Mouse (Mus musculus) granulocyte monocyte progenitor cell, adult 5-6 weeks (primary cell): Measurements from ENCODE around the gene Ift46. TPM values are rescaled to one million over a fixed set of nuclear protein-coding genes. Genes with fewer than 3 reads are reported as not detected.

Experiments used
- ATAC-seq: replicated peaks from 2 replicates; pipeline ENCODE4 v1.8.0; 2016; ENCODE audit warnings: mild to moderate bottlenecking, moderate TSS enrichment, inconsistent platforms; ENCODE audit not compliant: poor library complexity, severe bottlenecking
- total RNA-seq, 2 experiments: library from RNA; stranded (forward) in 1 of 2; stranded (reverse) in 1 of 2; fragments of 200-712, 200-1000 nt in 1 of 2; fragments of >200 nt in 1 of 2; fragmentation: Nextera tagmentation in 1 of 2; gene quantifications; 2 replicates each; pipeline ENCODE4 v1.2.3; 2014 to 2017

Gene Ift46
- total RNA-seq, 2 experiments from 2014 or later = 19.8 to 32.7 TPM

DNA sequence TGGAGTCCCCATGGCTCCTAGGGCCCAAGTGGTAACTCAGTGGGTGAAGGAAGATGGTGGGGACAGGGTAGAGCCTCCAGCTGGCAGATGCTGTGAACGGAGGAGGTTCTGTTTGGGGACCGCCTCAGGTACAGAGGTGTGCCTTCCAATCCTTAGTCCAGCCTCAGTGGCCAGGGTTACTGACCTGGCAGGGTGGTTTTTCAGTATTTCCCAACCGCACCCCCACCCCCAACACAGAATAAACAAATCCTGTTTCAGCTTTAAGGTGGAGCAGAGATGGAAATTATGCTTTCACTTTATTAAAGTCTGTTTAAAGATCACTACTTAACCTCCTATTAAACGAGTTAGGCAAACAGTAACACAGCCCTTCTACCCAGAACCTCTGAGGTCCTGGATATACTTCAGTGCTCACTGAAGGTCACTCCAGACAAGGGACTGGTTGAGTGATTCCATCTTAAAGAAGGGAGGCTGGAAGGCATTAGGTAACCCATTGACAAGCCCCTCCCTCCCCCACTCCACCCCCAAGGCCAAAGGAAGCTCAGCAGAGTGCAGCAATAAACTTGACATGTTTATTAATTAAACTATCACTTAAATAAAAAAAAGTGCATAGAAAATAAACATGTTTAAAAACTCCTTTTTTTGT, 35.2 kb downstream of the Ift46 start, which contains the start of gene Ttc36:
TSS of gene Ttc36 (minus strand) at position 265 of the 643 bp plus-strand sequence.
- no peak for ATAC-seq

DNA sequence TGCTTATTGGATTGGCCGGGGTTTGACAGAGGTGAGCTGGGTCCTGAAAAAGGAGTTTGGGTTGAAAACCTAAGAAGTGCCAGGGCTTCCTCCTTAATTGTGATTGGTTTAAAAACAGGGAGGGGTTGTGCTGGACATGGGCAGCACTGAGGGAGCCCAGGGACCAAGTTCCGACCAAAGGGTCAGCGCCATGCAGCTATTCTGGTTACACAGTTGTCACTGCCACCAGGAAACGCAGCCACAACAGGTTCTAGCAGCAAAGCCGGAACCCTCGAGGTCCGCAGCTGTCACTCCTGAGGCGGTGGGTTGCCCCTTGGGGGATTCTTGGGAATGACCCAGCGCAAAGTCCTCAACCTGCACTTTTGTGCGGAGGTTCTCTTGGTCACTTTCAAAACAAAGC, 37.0 kb downstream of the Ift46 start:
- no peak for ATAC-seq

DNA sequence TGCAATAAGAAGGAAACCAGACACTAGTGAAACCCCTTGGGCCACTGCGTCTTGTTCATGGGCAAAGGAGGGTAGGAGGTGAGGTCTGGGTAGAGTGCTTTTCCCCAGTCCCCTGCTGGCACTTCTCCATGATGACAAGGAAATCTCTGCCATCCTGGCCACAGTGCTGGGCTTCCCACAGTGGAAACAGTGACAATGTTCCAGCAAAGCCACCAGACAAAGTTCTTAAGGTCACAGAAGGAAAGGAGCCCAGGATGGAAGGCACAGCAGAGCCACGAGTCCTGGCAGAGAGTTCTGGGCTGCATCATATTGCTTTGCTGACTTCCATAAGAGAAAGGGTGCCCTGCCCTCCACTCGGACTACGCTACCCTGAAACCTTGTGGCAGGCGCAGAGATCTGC, 37.8 kb downstream of the Ift46 start:
- no peak for ATAC-seq

DNA sequence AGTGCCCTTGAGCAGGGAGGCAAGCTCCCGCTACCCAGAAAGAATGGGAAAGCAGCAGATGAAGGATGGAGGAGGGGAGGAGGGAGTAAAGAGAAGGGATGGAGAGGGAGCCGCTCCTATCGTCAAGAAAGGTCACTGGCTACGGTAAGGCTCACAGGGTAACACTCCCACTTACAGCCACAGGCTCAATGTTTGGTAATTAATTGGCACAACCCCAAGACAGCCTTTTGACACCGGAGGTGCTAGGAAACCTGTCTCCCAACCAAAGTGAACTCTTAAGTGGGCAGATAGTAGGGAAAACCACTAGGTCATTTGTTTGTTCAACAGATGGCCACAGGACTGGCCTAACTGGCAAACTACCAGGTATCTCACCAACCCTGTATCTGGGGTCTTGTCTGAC, 39.4 kb downstream of the Ift46 start:
- no peak for ATAC-seq

DNA sequence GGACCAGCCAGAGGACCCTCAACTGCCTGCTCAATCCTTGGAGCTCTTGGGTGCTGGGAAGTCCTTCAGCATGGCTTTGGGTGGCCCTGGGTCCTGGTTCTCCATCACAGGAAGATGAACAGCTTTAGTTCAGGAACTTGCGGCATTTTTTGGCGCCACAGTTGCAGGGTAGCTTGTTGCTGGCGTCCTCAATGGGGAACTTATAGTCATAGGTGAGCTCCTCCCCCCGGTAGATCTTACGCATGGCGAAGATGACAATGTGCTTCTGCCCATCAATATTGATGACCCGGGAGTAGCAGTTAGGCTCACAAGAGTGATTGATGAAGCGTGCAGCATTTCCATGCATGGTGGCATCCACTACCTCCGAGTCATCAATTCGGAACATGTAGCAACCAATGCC, 40.1 kb downstream of the Ift46 start:
- ATAC-seq = no peak

DNA sequence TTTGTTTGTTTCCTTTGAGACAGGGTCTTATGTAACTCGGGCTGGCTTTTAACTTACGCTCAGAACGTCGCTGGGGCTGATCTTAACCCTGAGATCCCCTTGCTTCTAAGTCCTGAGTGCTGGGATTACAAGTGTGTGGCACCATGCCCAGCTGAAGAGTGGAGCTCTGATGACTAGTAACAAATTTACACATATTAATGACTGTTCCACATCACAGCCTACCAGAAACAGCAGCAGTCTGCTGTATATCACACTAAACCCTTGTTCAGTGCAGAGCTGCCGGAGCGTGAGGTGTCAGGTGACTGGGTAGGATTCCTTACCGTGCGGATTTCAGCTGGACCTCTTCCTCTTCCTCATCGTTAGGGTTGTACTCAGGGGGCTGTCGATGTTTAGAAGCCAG, 42.6 kb downstream of the Ift46 start:
- ATAC-seq = no peak

DNA sequence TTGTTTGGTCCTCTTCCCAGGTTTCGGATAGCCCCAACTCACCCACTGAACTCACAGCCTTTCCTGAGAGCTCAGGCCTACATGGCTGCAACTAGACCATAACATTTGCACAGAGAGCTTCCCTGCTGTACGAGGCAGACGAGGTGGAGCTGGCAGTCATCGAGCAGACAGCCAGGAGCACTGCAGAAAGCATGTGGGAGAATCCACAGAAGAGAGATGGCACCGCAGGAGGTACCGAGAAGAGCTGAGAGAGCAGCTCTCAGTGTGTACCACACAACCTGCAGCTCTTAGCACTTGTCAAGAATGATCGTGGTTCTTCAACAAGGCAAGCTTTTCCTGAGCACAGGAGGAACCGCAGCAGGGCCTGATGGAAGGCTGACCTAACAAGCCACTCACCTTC, 46.5 kb downstream of the Ift46 start:
- no peak for ATAC-seq

DNA sequence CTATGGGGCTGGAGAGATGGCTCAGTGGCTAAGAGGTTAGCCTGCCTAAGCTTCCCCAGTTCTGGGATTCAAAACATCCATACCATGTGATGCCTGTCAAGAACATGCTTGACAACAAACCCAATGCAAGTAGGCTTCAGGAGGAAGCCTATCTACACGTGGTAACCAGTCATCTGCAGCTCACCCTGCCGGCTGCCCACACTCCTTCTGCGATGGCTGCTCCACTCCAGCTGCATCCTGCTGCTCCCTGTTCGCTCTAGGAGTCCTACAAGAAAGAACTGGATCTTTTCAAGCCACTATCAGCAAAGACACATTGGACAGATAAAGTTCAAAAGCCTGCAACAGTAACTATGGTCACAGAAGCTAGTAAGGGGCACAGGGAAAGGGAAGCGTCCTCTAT, 49.8 kb downstream of the Ift46 start:
- no peak for ATAC-seq

DNA sequence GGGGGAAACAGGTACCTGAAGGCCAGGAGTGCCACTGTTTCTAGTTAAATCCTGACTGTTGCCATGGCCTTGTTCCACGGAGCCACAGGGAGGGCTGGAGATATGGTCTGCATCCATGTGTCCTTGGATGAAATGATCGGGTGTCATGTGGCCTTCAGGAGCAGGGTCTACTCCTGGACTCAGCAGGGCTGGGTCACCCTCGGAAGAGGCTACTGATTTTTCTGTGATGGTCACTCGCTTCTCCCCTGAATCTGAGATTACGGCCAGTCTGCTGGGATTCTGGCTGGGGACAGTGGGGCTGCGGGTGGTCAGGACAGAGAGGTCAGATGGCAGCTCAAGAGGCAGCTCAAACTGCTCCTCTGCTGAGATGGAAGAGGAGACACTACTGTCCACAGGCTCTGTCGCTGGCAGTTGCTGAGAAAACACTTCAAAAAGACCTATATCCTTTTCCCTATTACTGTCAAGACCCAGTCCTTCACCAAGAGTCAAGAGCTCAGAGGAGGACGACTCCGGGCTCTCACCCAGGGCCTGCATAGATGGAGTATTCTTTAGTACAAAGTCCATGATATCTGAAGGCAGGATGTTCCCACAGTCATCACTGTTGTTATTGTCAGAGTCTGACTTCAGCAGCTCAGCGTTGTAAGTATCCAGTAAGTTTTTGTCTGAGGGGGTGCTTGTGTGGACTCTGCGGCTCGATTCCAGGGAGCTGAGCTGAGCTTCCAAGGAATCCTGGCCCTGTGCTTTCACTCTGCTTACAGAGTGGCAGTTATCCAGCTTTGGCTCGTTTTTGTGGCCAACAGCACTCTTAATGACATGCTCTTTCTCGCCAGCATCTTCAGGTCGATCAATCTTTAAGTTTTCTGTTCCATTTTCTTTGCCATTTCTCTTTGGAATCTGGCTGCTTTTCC, 52.5 kb downstream of the Ift46 start:
- ATAC-seq = no peak

DNA sequence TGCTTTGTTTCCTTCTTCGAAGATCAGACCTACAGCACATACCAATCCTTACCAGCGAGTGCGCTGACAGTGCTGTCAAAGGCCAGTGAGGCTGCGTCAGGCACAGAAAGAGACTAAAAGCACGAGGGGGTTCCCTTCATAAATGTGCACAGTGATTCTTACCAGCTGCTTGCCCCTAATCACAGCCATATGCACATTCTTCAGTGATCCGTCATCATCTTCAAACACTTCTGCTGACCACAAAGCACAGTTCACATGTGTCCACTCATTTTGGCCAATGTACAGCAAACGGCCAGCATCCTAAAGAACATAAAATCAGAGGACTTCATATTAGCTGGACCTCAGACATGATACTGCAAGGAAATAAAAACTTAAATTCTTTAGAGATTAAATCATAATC, 59.0 kb downstream of the Ift46 start:
- no peak for ATAC-seq

DNA sequence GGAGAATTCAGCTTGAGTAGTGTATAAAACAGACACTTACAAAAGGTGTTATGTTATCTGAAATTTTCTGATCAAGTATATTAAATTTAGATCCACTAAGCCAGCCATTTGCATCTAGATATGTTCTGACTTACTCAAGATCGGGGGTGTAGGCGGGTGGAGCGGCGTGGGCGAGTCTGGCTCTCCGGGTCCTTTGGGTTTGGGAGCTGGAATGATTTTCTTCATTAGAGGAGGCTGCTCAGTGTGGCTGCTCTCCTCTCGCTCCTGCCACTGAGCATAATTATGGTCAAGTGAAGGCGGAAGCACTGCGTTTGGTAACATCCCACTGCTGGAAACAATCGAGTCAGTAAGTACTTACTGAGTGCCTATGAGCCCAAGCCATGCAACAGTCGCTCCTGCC, 61.2 kb downstream of the Ift46 start:
- no peak for ATAC-seq

DNA sequence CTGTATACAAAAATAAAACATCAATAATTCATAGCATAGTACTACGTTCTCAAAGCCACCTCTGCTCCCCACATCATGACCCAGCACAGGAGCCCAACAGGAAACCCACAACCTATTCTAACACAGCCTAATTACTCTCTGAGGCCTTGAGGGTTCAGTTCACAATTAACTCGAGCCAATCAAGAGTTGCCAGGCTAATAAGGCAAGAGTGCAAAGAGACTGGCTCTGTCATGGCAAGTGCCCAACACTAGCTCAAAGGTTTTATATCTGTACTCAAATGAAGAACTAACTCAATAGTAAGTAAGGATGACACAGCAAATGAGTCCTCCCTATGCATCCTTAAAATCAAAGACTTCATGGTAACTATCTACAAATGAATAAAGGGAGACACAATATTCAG, 62.8 kb downstream of the Ift46 start:
- ATAC-seq = no peak

DNA sequence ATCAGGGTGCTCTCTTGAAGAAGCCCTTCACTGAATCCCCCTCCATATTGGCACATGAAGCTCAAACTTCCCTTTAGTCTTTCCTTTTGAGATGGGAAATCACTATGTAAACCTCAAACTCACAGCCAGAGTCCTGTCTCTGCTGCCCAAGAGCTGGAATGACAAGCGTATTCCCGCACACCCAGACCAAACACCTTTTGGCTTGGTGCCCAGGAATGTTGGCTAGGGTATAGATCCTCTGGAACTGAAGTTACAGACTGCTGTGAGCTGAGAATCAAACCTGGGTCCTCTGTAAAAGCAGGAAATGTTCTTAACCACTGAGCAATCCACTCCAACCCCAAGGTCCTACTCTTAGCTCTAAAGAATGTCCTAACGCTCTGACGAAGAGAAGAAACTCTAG, 64.6 kb downstream of the Ift46 start:
- ATAC-seq = no peak

DNA sequence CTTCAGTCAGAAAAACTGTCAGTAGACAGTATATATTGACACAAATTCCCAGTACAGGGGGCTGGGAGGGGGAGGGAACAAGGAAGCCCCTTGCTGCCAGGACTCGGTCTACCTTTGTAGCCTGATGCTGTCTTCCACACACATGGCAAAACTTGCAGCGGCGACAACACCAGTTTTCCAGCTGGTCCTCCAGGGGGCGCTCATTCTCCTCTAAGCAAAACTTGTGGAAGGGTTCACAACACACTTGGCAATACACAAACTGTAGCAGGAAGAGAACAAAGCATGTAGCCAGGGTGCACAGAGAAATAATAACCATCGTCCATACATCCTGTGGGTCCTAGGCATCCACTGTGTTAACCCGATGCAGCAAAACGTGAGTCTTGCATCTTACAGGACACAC, 68.7 kb downstream of the Ift46 start:
- peak; percentile 50 for ATAC-seq

DNA sequence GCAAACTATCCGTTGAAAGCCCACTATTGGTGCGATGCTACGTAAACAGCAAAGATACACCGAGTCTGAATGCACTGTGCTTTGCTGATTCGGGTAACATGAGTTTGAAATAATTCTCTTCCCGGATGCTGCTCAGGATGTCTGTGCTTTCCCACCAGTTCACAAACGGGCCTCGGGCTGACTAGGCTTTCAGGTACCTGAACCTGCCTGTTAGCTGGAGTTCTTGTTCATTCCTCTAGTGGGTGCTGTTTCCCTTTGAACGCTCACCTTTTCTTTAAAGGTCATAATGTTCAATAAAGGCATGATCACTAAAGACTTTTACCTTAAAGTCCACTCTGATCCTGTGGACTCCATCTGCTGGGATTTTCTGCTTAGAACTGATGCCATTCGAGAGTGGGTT, 73.5 kb downstream of the Ift46 start:
- no peak for ATAC-seq

Other genes with a start within 250 kb of the Ift46 start
- gene Cxcr5, start 206.0 kb upstream of the Ift46 start, total RNA-seq (2014; fragmentation: Nextera tagmentation) = not detected in 2 replicates
- gene Cxcr5, start 206.0 kb upstream of the Ift46 start, total RNA-seq (2017) = not detected in 2 replicates
- 72.4 and 75.7 TPM in 2 replicates for gene Ddx6, start 163.0 kb upstream of the Ift46 start, total RNA-seq (2014; fragmentation: Nextera tagmentation)
- 79.6 and 80.6 TPM in 2 replicates for gene Ddx6, start 163.0 kb upstream of the Ift46 start, total RNA-seq (2017)
- not detected in 2 replicates for gene Treh, start 94.7 kb upstream of the Ift46 start, total RNA-seq (2014; fragmentation: Nextera tagmentation)
- gene Treh, start 94.7 kb upstream of the Ift46 start, total RNA-seq (2017) = not detected in 2 replicates
- 2.5 and 3.6 TPM in 2 replicates for gene Phldb1, start 32.7 kb upstream of the Ift46 start, total RNA-seq (2014; fragmentation: Nextera tagmentation)
- gene Phldb1, start 32.7 kb upstream of the Ift46 start, total RNA-seq (2017) = 1.0 and 3.1 TPM in 2 replicates
- gene Arcn1, start 63 bp upstream of the Ift46 start, total RNA-seq (2014; fragmentation: Nextera tagmentation) = 133 and 158 TPM in 2 replicates
- 201 and 229 TPM in 2 replicates for gene Arcn1, start 63 bp upstream of the Ift46 start, total RNA-seq (2017)
- 1.6 TPM in 1 of 2 replicates, not detected in the other for gene Tmem25, start 31.4 kb downstream of the Ift46 start, total RNA-seq (2014; fragmentation: Nextera tagmentation)
- gene Tmem25, start 31.4 kb downstream of the Ift46 start, total RNA-seq (2017) = 0.34 TPM in 1 of 2 replicates, not detected in the other
- not detected in 2 replicates for gene Ttc36, start 35.2 kb downstream of the Ift46 start, total RNA-seq (2014; fragmentation: Nextera tagmentation)
- gene Ttc36, start 35.2 kb downstream of the Ift46 start, total RNA-seq (2017) = not detected in 2 replicates
- 83.6 and 93.1 TPM in 2 replicates for gene Kmt2a, start 113.4 kb downstream of the Ift46 start, total RNA-seq (2014; fragmentation: Nextera tagmentation)
- gene Kmt2a, start 113.4 kb downstream of the Ift46 start, total RNA-seq (2017) = 7.4 and 10.8 TPM in 2 replicates
- gene Atp5l, start 152.8 kb downstream of the Ift46 start, total RNA-seq (2014; fragmentation: Nextera tagmentation) = 710 and 961 TPM in 2 replicates
- gene Atp5l, start 152.8 kb downstream of the Ift46 start, total RNA-seq (2017) = 149 and 237 TPM in 2 replicates
- 37.9 and 49.8 TPM in 2 replicates for gene Ube4a, start 197.7 kb downstream of the Ift46 start, total RNA-seq (2014; fragmentation: Nextera tagmentation)
- 25.6 and 28.5 TPM in 2 replicates for gene Ube4a, start 197.7 kb downstream of the Ift46 start, total RNA-seq (2017)
- not detected in 2 replicates for gene Cd3g, start 212.5 kb downstream of the Ift46 start, total RNA-seq (2014; fragmentation: Nextera tagmentation)
- gene Cd3g, start 212.5 kb downstream of the Ift46 start, total RNA-seq (2017) = not detected in 2 replicates
- not detected in 2 replicates for gene Cd3d, start 213.9 kb downstream of the Ift46 start, total RNA-seq (2014; fragmentation: Nextera tagmentation)
- 0.21 TPM in 1 of 2 replicates, not detected in the other for gene Cd3d, start 213.9 kb downstream of the Ift46 start, total RNA-seq (2017)
- not detected in 2 replicates for gene Cd3e, start 241.7 kb downstream of the Ift46 start, total RNA-seq (2014; fragmentation: Nextera tagmentation)
- not detected in 2 replicates for gene Cd3e, start 241.7 kb downstream of the Ift46 start, total RNA-seq (2017)